Mouse (Mus musculus) kidney, embryonic 14.5 days (tissue): ENCODE results near the gene Nfatc2. TPM values are rescaled to one million over a fixed set of nuclear protein-coding genes. Genes with fewer than 3 reads are reported as not detected.

Experiments used
- ATAC-seq: fragments of 200-750 bp; cut with Nextera tagmentation; 2 replicates; pipeline ENCODE4 v1.8.0; 2017; ENCODE audit warnings: moderate number of reproducible peaks, mild to moderate bottlenecking, moderate TSS enrichment, moderate library complexity; ENCODE audit not compliant: low FRiP score, low TSS enrichment
- H3K27ac ChIP-seq: fragments of 300-500 bp; sonication (generic); 2 replicates; pipeline ENCODE4 v1.5.1; 2014; ENCODE audit warnings: low read depth, mild to moderate bottlenecking, low read length, moderate library complexity, mixed read lengths
- H3K27me3 ChIP-seq: fragments of 300-500 bp; sonication (generic); 2 replicates; pipeline ENCODE4 v1.6.1; 2014; ENCODE audit warnings: mild to moderate bottlenecking, low read length; ENCODE audit not compliant: control insufficient read depth, insufficient read depth
- H3K36me3 ChIP-seq: fragments of 300-500 bp; sonication (generic); 2 replicates; pipeline ENCODE4 v1.6.1; 2014; ENCODE audit warnings: low read length, mixed read lengths; ENCODE audit not compliant: control insufficient read depth, insufficient read depth
- H3K4me1 ChIP-seq: fragments of 300-500 bp; sonication (generic); 2 replicates; pipeline ENCODE4 v1.6.1; 2014; ENCODE audit warnings: low read length, mixed read lengths; ENCODE audit not compliant: control insufficient read depth, insufficient read depth
- H3K4me2 ChIP-seq: fragments of 300-500 bp; sonication (generic); replicated peaks from 2 replicates; pipeline ENCODE4 v1.6.1; 2014; ENCODE audit warnings: low read depth, mild to moderate bottlenecking, low read length
- H3K4me3 ChIP-seq: fragments of 300-500 bp; sonication (generic); 2 replicates; pipeline ENCODE4 v1.5.1; 2014; ENCODE audit warnings: mild to moderate bottlenecking, low read length
- H3K9ac ChIP-seq: fragments of 300-500 bp; sonication (generic); 2 replicates; pipeline ENCODE4 v1.6.1; 2014; ENCODE audit warnings: low read depth, mild to moderate bottlenecking, low read length, moderate library complexity
- H3K9me3 ChIP-seq: fragments of 300-500 bp; sonication (generic); 2 replicates; pipeline ENCODE4 v1.6.1; 2016; ENCODE audit warnings: low read length; ENCODE audit not compliant: control insufficient read depth
- WGBS: fragments of 180-500 bp; shearing (Covaris S2); extraction: QIAGEN DNeasy Blood & Tissue Kit; methylation state at CpG from one replicate; pipeline ENCODE4 v1.1.7; 2014; 5-methylcytosine and 5-hydroxymethylcytosine counted together
- polyA plus RNA-seq: library from polyadenylated mRNA; unstranded; fragments of >200 nt; fragmentation: Nextera tagmentation; extraction: Ambion mirVana; gene quantifications from 2 replicates; pipeline ENCODE4 v1.2.1, GENCODE M21; 2014

The Nfatc2 gene
- polyA plus RNA-seq, 1 experiment from 2014 or later = 2.7 TPM

- 81% methylated on average over 6 of the region's 6 CpGs for WGBS
- Histone ChIP-seq H3K9ac (no peak overlapping the region), H3K4me1 (peaks cover 8% of the 10 kb centered on the region), H3K4me2 (no peak overlapping the region), H3K4me3 (no peak overlapping the region), H3K9me3 (no peaks in the 10 kb centered on the region), H3K36me3 (no peaks in the 10 kb centered on the region), H3K27ac (no peak overlapping the region), H3K27me3 (no peaks in the 10 kb centered on the region; the same call in 1 of the 2 replicates)
- no peak for ATAC-seq
Observed at GRCm38 (mm10) chr2:168632543-168632942, 31.1 kb upstream of the Nfatc2 start.

- WGBS = 25% methylated on average over 8 of the region's 8 CpGs
- no peak overlapping the region for H3K27ac ChIP-seq
- H3K4me1 ChIP-seq = peaks cover 7% of the 10 kb centered on the region
- H3K9me3 ChIP-seq = no peaks in the 10 kb centered on the region; the same call in 1 of the 2 replicates
- no peaks in the 10 kb centered on the region for H3K27me3 ChIP-seq
- no peaks in the 10 kb centered on the region for H3K36me3 ChIP-seq
- H3K4me3 ChIP-seq = no peak overlapping the region
- H3K4me2 ChIP-seq = no peak overlapping the region
- peak; percentile 70; the same call in 1 of the 2 replicates for ATAC-seq
- H3K9ac ChIP-seq = no peak overlapping the region
Observed at GRCm38 (mm10) chr2:168628787-168629186, 27.3 kb upstream of the Nfatc2 start.

- Histone ChIP-seq H3K4me1 (0 out of 2 replicates have a peak, but pooled peaks cover under 1% of the 10 kb centered on the region), H3K4me3 (no peak overlapping the region), H3K9ac (no peak overlapping the region), H3K36me3 (no peaks in the 10 kb centered on the region), H3K27ac (no peak overlapping the region), H3K4me2 (no peak overlapping the region), H3K9me3 (no peaks in the 10 kb centered on the region; the same call in 1 of the 2 replicates), H3K27me3 (no peaks in the 10 kb centered on the region)
- 66% methylated on average over 20 of the region's 20 CpGs for WGBS
- 0 out of 2 replicates have a peak, but pooled peaks have one; percentile 4 for ATAC-seq
Observed at GRCm38 (mm10) chr2:168627829-168628770, 26.6 kb upstream of the Nfatc2 start.

- H3K27ac ChIP-seq = no peak overlapping the region
- H3K4me1 ChIP-seq = no peaks in the 10 kb centered on the region
- no peak overlapping the region for H3K4me3 ChIP-seq
- H3K9ac ChIP-seq = no peak overlapping the region
- no peak overlapping the region for H3K4me2 ChIP-seq
- H3K36me3 ChIP-seq = no peaks in the 10 kb centered on the region
- no peak for ATAC-seq
- WGBS = 79% methylated on average over 9 of the region's 9 CpGs
- no peaks in the 10 kb centered on the region; the same call in 1 of the 2 replicates for H3K9me3 ChIP-seq
- no peaks in the 10 kb centered on the region for H3K27me3 ChIP-seq
Observed at GRCm38 (mm10) chr2:168626385-168626784, 24.9 kb upstream of the Nfatc2 start.

- Histone ChIP-seq H3K9ac (no peak overlapping the region), H3K27me3 (no peaks in the 10 kb centered on the region), H3K9me3 (no peaks in the 10 kb centered on the region; the same call in 1 of the 2 replicates), H3K4me3 (no peak overlapping the region), H3K4me1 (no peaks in the 10 kb centered on the region), H3K4me2 (no peak overlapping the region), H3K27ac (no peak overlapping the region), H3K36me3 (no peaks in the 10 kb centered on the region)
- ATAC-seq = no peak
- WGBS = 78% methylated on average over 4 of the region's 4 CpGs
Observed at GRCm38 (mm10) chr2:168625091-168625490, 23.6 kb upstream of the Nfatc2 start.

- Histone ChIP-seq H3K27me3 (no peaks in the 10 kb centered on the region), H3K4me2 (no peak overlapping the region), H3K9ac (no peak overlapping the region), H3K9me3 (no peaks in the 10 kb centered on the region; the same call in 1 of the 2 replicates), H3K36me3 (no peaks in the 10 kb centered on the region), H3K27ac (no peak overlapping the region), H3K4me3 (no peak overlapping the region), H3K4me1 (0 out of 2 replicates have a peak, but pooled peaks cover 3% of the 10 kb centered on the region)
- WGBS = 88% methylated on average over 11 of the region's 11 CpGs
- ATAC-seq = no peak
Observed at GRCm38 (mm10) chr2:168621111-168621802, 19.8 kb upstream of the Nfatc2 start.

GRCm38 (mm10) chr2:168618205-168618717, 16.8 kb upstream of the Nfatc2 start:
- Histone ChIP-seq H3K27me3 (no peaks in the 10 kb centered on the region), H3K9me3 (no peaks in the 10 kb centered on the region), H3K4me2 (no peak overlapping the region), H3K4me3 (no peak overlapping the region), H3K4me1 (peaks cover 15% of the 10 kb centered on the region), H3K36me3 (no peaks in the 10 kb centered on the region), H3K27ac (no peak overlapping the region), H3K9ac (no peak overlapping the region)
- WGBS = 28% methylated on average over 15 of the region's 15 CpGs
- peak; percentile 16; the same call in 1 of the 2 replicates for ATAC-seq

- H3K4me1 ChIP-seq = peaks cover 17% of the 10 kb centered on the region
- no peaks in the 10 kb centered on the region for H3K36me3 ChIP-seq
- no peak overlapping the region for H3K9ac ChIP-seq
- H3K4me2 ChIP-seq = no peak overlapping the region
- no peak overlapping the region for H3K4me3 ChIP-seq
- no peaks in the 10 kb centered on the region for H3K9me3 ChIP-seq
- WGBS = 78% methylated on average over 3 of the region's 3 CpGs
- H3K27me3 ChIP-seq = no peaks in the 10 kb centered on the region
- H3K27ac ChIP-seq = no peak overlapping the region
- no peak for ATAC-seq
Observed at GRCm38 (mm10) chr2:168615160-168615559, 13.7 kb upstream of the Nfatc2 start.
